Mouse (Mus musculus): ENCODE data around the gene Usp24.

Usp24 gene

DNA sequence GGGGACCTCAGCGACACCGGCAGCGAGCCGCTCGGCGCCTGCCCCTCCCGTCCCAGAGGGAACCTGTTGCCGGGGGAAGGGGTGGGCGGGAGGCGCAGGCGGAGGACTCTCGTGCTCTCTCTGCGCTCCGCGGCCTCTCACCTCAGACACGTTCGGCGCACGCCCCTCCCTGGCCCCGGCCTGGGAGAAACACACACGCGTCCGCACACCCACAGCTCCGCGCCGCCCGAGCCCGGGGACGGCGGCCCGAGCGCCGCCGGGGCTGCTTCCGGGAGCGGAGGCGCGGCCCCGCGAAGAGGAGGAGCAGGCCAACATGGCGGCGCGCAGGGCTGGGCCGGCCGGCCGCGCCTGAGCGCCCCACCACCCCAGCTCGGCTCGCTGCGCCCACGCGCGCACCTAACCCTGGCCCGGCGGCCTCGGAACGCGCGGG, at the start of gene Usp24:
TSS of gene Usp24 (plus strand) at position 293 of the 430 bp plus-strand sequence.
- no peak for DNase-seq (ENCODE audit: low read depth)

GRCm38 (mm10) chr4:106276937-106277336, 39.1 kb upstream of the Usp24 start:
- DNase-seq (ENCODE audit: low read depth), result no peak

- no peak for DNase-seq (ENCODE audit: low read depth)
These were observed 36.8 kb upstream of the Usp24 start for GRCm38 (mm10) chr4:106279177-106279576.

DNA sequence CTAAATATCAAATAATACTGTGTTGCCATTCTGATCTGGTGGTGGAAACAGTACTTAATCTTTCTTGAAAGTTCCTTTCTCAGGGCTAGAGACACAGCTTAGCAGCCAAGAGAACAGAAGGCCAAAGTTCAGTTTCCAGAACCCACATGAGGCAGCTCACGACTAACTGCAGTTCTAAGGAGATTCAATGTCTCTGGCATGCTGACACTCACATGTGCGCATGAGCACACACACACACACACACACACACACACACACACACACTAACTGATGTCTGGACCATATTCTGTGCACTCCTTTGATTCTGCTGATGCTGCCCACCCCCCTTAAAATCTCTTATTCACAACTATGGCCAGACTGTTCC, 34.9 kb upstream of the Usp24 start:
- no peak for DNase-seq (ENCODE audit: low read depth)

DNA sequence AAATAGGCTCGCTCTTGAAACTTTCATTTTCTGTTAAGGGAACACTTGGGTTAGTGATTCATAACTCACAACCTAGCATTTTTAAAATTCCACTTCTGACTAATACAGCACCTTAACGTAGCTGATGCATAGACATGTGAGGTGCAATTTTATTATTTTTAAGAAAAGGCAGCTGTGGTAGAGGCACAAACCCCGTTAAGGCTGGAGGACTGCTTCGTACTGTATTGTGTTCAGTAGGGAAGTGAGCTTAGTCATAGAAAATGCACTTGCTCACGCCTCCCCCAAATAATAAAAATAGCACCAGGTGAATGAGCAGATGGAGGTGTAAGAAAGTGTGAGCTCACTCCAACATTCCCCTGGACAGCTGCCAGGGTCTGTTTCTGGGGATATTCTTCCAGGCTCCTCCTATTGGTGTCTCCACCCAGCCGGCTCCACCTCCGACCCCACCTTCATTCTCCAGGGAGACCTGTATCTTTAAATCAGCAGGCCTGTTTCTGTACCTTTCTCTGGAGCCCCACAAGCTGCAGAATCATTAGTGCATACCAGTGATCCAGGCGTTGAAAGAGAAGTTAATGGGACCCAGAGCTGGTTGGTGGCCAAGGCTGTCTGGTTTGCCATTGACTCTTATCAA, 34.4 kb upstream of the Usp24 start:
- no peak for DNase-seq (ENCODE audit: low read depth)

DNA sequence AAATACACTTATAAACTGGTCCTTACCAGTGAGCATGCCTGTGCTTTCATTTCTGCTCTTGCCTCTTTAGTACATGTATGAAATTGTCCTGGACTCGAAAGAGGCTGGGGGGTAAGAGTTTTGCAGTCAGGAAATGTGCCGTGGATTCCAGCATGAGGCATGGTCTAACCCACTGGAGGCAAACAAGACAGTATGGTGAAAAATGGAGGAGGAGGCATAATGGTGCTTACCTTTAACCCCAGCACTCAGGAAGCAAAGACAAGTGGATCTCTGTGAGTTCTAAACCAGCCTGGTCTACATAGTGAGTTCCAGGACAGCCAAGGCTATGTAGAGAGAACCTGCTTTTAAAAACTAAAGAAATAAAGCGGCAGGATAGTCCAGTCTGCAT, 33.9 kb upstream of the Usp24 start:
- DNase-seq (ENCODE audit: low read depth), result no peak

GRCm38 (mm10) chr4:106286958-106287743, 28.9 kb upstream of the Usp24 start:
- no peak for DNase-seq (ENCODE audit: low read depth)

DNA sequence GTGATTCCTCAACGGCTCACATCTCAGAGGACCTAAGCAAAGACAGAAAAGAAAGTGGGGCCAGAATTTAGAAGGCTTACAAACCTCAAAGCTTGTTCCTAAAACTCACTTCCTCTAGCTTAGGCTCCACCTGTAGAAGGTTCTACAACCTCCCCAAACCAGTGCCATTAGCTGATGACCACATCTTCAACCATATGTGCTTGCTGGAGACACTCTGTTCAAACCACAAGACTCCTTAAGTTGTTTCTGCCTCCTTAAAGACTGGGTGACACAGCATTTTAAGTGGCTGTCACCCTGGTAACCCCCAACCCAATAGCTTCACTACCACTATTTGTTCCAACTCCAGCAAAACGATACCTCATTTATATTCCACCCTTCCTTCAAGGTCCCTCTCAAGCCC, 25.8 kb upstream of the Usp24 start:
- no peak for DNase-seq (ENCODE audit: low read depth)

DNA sequence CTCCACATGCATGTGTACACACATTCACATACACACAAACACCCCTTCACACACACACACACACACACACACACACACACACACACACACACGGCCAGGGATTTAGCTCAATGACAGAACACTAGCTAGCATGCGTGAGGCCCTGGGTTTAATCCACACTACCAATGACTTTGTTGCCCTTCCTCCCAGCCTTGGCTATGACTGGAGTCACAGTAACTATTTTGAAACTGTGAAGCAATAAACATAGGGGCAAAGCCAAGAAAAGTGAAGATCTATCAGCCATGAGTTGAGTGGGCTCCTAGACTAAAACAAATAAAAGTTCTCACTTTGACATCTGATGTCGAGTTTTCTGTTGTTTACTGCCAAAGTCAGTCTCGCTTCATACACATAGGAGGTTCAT, 23.2 kb upstream of the Usp24 start:
- no peak for DNase-seq (ENCODE audit: low read depth)

DNA sequence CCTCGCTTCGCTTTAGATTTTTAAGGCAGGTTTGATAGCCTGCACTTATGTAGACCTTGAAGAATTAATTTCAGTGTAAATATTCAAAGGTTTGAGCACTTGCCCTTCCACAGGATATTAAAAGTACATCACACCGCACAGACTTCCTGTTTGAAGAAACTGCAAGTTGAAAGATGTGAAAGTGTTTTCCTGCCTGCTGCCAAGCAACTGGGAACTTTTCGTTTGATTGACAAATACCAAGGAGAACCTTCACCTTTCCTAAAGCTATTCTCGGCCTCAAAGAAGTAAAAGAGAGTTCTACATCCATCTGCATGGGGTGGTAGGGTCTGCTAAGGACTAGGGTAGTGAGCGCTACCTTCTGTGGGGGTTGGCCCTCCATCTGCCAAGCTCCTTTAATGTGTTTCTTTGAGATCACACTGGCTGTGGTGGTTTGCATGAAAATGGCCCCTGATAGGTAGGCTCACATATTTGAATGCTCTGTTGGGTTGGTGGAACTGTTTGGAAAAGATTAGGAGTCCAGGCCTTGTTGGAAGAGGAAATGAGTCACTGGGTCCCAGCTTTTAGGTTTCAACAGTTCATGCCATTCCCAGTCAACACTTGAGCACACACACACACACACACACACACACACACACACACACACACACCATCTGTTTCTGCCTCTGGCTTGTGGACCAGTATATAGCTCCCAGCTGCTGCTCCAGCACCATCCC, 22.5 kb upstream of the Usp24 start:
- no peak for DNase-seq (ENCODE audit: low read depth)

GRCm38 (mm10) chr4:106295696-106296095, 20.3 kb upstream of the Usp24 start:
- no peak for DNase-seq (ENCODE audit: low read depth)

- DNase-seq (ENCODE audit: low read depth), result no peak
These were observed 19.5 kb upstream of the Usp24 start for GRCm38 (mm10) chr4:106296412-106297086.

DNA sequence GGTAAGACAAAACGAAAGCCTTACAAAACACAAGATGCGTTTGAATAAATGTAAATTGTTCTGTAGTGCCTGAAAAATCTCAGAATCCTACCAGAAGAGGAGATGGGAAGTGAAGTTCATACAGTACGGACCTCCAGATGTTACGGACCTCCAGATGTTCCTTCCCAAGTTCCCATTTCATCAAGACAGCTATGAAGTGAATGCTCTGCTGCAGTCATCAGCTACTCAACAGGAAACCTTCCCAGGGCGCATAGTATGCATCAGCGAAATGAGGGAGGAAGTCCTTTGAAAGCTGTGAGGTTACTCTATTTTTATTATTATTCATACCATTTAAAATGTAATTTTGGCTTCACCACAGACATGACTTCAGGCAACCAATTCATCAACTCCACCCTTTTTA, 14.7 kb upstream of the Usp24 start:
- no peak for DNase-seq (ENCODE audit: low read depth)

GRCm38 (mm10) chr4:106308090-106308489, 7.9 kb upstream of the Usp24 start:
- DNase-seq (ENCODE audit: low read depth), result no peak

- DNase-seq (ENCODE audit: low read depth), result no peak
These were observed 3.4 kb upstream of the Usp24 start for GRCm38 (mm10) chr4:106312651-106313050.

DNA sequence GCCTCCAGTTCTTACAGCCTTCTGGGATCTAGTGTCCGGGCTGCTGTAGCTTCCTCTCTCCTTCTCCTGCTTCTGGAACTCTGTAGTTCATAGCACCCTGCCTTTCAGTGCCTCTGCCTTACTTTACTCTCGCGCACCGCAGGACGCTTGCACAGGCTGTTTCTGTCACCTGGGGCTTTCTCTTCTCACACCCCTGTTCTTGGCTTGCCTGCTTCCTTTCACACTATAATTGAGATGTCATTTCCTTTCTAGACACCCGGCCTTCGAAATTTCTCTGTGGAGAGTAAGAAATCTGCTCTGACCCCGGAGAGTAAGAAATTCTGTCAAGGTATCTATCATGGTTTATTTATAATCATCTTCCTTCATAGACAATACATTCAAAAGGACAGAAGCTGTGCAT, 2.9 kb upstream of the Usp24 start:
- DNase-seq (ENCODE audit: low read depth), result no peak

GRCm38 (mm10) chr4:106313874-106314273, 2.1 kb upstream of the Usp24 start:
- no peak for DNase-seq (ENCODE audit: low read depth)

DNA sequence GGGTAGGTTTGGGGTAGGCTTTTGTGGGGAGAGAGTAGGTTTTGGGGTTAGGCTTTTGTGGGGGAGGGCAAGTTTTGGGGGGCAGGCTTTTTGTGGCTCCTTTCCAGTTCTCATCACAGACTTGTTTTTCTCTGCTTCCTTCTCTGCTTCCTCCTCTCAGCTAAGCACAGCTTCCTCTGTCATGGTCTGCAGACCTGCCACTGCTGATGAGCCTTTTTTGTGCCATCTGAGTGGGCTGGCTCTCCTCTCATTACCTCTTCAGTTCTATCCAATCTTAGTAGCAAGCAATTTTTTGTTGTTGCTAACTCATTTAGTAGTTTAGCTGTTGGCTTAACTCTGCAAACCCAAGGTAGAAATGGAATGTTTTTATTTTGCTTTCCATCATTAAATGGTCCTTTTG, 1.7 kb upstream of the Usp24 start:
- DNase-seq (ENCODE audit: low read depth), result no peak

GRCm38 (mm10) chr4:106316351-106317178, 552 bp downstream of the Usp24 start:
- no peak for DNase-seq (ENCODE audit: low read depth)

- no peak for DNase-seq (ENCODE audit: low read depth)
These were observed 1.4 kb downstream of the Usp24 start for GRCm38 (mm10) chr4:106317179-106318055.

DNA sequence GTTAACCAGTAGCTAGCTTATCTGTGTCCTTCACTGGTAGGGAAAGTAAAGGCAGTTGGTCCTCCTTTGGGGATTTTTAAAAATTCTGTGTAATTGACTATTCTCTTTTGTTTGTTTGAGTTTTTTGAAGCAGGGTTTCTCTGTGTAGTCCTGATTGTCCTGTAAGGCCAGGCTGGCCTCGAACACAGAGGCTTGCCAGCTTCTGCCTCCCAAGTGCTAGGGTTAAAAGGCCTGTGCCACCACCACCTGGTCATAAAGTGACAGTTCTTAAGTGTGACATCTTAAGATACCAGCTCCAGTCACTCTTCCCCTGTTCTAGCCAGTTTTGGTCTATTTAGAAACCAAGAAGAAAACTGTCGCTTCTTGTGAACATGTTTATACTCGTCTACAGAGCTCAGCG, 2.2 kb downstream of the Usp24 start:
- no peak for DNase-seq (ENCODE audit: low read depth)
